Mouse (Mus musculus) erythroblast, adult 5-6 weeks (primary cell): ENCODE measurements around the gene Tnfaip8l2. TPM values are rescaled to one million over a fixed set of nuclear protein-coding genes. Genes with fewer than 3 reads are reported as not detected.
"Not testable (repeated sequence)": the region's sequence is repeated elsewhere in the genome, so short reads cannot be mapped to it uniquely, and the experiment has no call there.

Experiments used
- ATAC-seq: replicated peaks from 2 replicates; pipeline ENCODE4 v1.8.0; 2016; ENCODE audit warnings: moderate number of reproducible peaks, mild to moderate bottlenecking, moderate TSS enrichment, inconsistent platforms; ENCODE audit not compliant: poor library complexity, low FRiP score, severe bottlenecking
- total RNA-seq, 2 experiments: library from RNA; stranded (forward) in 1 of 2; stranded (reverse) in 1 of 2; fragments of 150-400 nt in 1 of 2; fragments of 200-764, 138-1000 nt in 1 of 2; gene quantifications; 2 replicates each; pipeline versions ENCODE4 v1.2.3 to v1.2.4; 2015 to 2017; ENCODE audit warnings: low replicate concordance in 2 of 2

Tnfaip8l2 gene
- total RNA-seq, 2 experiments from 2014 or later = 12.4 to 17.1 TPM

- ATAC-seq = no peak
Observed at GRCm38 (mm10) chr3:95161618-95162344, 19.6 kb upstream of the Tnfaip8l2 start.

DNA sequence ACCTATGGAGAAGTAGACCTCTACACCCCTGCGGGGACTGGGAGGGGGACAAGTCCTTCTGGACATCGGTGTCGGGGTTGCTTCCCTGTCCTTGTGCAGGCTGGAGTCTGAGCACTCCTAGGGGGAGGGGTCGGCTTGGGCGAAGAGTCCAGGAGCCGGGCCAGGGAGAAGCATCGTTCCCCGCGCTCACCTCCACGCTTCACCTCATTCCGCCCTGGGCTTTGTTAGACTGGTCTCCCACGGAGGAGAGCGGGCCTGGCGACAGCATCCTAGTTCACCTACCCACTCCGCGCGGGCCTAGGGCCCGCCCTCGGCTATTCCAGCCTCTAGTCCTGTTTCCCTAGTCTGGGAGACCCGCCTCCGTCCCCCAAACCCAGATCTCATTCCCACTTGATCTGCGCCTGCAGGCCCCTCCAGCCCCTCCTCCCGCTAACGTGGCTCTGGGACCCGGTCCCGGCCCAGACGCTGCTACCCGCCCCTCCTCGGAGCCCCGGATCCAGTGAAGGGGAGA, 18.9 kb upstream of the Tnfaip8l2 start:
- ATAC-seq = no peak

DNA sequence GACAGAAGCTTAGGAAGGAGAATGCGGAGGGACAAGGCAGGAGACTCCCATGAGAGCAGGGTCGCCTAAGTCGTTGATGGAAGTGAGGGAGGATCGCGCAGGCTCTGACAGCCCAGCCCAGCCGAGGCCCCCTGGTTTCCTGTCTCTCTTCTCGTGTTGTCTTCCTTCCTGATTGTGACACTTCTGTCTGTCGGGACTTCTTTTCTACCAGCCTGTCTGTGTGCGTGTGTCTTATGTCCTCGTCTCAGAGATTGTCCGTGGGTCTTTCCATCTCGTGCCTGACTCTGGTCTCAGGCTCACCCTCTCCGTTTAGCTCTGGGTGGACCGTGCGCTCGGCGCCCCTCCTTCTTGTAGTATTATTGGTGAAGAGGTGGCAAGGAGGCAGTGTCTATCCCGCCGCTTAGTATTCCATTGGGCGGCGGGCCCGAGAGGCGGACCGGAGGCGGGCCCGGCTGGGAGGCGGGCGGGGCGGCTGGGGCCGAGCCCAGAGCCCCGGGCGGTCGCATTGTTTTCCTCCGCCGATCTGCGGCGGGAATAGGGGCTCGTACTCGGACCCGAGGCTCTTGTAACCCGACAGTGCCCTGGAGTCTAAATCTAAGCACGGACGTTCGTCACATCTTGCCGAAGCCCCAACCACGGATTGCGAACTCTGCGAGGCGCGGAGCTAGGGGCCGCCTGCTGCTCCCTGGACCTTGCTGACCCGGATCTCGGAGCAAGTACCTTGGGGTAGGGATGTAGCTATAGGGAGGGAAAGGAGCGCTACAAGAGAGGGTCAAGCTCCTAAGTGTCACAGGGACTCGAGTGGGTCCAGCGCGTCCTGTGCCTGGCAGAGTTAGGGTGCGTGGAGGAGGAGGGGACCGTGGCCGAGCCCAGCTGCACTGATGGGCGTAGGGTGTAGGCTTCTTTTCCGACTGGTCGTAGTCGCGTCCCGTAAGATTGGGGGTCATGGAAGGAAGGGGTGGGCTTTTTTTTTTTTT, 18.1 kb upstream of the Tnfaip8l2 start, which contains the start of gene Sema6c:
Gene Sema6c, plus strand, starts transcription at position 471 of the 977 bp plus-strand sequence.
- ATAC-seq = peak; percentile 97

DNA sequence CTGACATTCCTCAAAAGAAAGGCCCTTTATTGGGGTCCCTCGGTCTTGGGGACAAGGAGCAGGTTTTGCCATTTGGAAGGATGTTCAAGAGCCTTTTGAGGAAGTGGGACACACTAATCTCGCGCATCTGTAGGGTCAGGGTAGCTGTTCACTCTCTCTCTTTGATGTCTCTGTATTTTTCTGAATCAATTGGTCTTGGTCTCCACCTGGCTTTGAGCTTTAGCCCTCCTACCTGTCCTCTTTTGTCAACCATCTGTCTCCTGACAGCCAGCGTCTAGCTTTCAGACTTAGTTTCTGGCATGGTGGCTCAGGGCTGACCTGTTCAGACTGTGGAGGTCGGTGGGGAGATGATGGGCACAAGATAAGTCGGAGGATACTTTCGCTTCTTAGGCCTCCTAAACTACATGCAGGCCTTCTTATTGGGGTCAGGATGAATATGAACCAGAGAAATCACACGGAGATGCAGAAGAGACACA, 17.4 kb upstream of the Tnfaip8l2 start:
- peak; percentile 17; the same call in 1 of the 2 replicates for ATAC-seq

GRCm38 (mm10) chr3:95153874-95154273, 11.7 kb upstream of the Tnfaip8l2 start:
- ATAC-seq = peak; percentile 83

- ATAC-seq = no peak
Observed at GRCm38 (mm10) chr3:95147924-95148323, 5.8 kb upstream of the Tnfaip8l2 start.

DNA sequence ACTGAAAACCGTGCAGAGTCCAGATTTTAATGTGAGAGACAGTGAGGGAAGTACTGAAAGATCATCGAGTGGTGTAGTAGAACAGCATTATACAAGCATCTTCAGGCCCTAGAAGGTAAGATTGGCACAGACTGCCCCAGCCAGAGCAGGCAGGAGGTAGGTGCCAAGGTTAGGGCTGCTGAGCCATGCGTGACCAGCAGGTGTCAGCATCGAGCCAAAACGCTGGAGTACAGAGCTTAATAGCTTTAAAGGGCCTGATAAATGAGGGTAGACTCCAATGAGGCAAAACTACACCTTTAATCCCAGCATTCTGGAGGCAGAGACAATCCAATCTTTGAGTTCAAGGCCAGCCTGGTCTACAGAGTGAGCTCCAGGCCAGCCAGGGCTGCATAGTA, 454 bp upstream of the Tnfaip8l2 start:
- ATAC-seq = peak; percentile 88

- ATAC-seq = no peak
Observed at GRCm38 (mm10) chr3:95141474-95141873, 686 bp downstream of the Tnfaip8l2 start.

- no peak for ATAC-seq
Observed at GRCm38 (mm10) chr3:95140795-95141194, 1.4 kb downstream of the Tnfaip8l2 start.

DNA sequence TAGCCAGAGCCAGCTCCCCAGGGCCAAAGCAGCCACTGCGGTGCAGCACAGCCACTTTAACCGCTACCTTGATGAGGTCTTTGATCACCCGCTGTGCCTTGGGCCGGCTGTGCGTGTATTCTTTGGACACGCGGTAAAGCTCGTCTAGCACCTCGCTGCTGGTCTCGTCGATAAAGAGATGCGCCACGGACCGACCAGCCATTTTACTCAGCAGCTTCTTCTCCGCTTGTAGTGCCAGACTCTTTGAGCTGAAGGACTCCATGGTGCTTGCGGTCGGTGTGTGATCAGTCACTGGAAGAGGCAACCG, 1.9 kb downstream of the Tnfaip8l2 start:
- ATAC-seq = no peak

DNA sequence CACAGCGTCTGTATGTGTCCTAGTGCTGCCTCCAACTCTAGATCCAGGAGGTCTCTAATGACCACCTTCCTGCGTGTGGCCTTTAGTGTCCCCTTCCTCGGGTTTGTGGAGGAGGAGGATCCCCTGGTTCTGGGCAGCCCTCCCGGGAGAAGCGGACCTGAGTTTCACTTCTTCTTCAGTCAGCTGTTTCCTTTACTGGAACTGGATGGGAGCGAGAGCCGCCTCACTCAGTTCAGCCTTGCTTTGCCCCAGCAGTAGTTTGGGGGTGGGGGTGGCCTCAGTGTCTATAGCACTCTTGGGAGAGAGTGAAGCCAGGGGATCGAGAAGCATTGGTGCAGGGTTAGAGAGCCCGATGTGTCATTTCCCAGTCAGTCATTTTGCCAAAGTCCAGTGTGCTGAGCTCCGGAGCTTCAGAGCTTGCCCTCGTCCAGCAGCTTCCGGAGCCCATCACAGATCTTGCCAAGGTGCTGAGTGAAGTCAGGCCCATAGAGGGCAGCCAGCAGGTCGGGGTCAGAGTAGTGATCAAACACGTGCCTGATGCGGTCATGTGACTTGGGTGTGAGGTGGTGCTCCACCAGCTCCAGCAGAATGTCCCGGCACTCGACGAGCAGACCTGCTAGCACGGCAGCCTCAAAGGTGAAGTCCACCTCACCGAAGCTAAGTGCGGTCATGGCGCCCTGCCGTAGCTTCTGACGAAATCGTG, 2.4 kb downstream of the Tnfaip8l2 start:
- ATAC-seq = no peak

- ATAC-seq = no peak
Observed at GRCm38 (mm10) chr3:95136336-95136735, 5.8 kb downstream of the Tnfaip8l2 start.

- no peak for ATAC-seq
Observed at GRCm38 (mm10) chr3:95135433-95136052, 6.6 kb downstream of the Tnfaip8l2 start.

DNA sequence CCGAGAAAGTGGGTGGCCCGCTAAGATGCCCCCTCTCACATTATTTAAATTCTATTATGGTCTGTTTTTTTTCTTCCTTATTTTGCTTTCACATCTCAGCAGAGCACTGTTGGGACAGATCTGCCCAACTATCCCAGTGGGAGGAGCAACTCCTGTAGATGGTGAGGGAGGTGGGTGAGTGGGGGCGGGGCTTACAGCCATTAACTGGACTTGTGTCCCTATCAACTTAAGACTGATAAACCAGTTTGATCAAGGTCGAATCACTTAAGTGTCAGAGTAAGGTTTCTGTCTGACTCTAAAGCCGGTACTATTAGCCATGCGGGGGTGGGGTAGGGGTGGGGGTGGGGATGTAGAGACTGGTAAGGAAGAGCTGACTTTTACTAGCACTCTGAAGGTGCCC, 7.1 kb downstream of the Tnfaip8l2 start:
- peak; percentile 52 for ATAC-seq

DNA sequence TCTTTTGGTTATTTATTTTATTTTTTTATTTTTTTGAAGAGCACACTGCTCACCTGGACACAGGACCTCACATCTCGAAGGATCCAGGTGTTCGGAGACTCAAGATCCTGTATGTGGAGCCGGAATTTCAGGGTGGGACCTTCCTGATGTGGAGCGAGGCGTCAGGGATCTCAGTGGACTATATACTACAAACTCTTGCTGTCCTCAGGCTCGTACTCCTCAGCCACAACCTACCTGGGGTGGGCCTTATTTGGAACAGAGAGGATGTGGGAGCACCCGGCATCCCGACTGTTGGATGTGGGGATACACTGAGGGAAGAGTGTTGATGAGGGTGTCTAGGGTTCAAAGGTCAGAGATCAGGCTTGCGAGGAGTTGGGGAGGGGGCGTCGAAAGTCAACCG, 8.0 kb downstream of the Tnfaip8l2 start:
- peak; percentile 56 for ATAC-seq

DNA sequence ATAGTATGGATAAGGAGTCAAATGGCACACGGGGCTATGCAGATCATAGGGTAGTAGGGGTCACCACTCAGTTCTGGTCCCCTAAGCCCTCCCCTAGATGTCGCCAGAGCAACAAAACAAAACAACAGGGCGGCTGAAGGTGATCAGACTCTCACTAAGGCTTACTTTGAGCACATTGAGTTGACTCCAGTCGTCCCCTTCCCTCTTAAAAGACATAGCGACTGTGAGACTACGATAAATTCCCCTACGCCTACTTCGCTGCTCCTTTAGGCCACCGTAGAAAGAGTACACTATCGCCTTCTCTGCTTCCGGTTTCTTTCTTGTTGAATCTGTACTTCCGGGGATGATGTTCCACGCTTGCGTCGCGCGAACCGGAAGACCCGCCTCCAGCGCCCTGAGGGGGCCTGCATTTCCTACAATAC, 8.5 kb downstream of the Tnfaip8l2 start, which contains the start of the genes Scnm1 and Lysmd1:
Gene Scnm1, minus strand, starts transcription at position 332 of the 422 bp plus-strand sequence.
Gene Lysmd1, plus strand, starts transcription at position 409 of the 422 bp plus-strand sequence.
- ATAC-seq = peak; percentile 93

DNA sequence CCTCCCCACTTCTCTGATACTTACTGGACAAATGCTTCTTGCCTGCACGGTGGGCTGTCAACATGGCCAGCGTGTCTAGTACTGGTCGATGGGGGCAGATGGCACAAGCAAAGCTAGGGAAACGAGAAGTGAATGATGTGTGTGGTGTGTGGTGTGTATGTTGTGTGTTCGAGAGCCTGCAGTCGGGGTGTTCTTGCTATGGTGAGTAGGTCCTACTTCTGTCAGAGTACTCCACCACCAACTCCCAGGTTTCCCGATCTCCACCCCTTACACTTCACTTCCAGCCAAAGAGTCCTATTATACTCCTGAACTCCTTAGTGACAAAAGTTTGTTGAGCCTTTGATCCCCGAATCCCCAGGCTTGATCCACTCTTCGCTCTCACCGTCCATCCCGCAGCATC, 9.0 kb downstream of the Tnfaip8l2 start:
- 0 out of 2 replicates have a peak, but pooled peaks have one; percentile 3 for ATAC-seq

GRCm38 (mm10) chr3:95132389-95132788, 9.8 kb downstream of the Tnfaip8l2 start:
- not testable (repeated sequence) for ATAC-seq

DNA sequence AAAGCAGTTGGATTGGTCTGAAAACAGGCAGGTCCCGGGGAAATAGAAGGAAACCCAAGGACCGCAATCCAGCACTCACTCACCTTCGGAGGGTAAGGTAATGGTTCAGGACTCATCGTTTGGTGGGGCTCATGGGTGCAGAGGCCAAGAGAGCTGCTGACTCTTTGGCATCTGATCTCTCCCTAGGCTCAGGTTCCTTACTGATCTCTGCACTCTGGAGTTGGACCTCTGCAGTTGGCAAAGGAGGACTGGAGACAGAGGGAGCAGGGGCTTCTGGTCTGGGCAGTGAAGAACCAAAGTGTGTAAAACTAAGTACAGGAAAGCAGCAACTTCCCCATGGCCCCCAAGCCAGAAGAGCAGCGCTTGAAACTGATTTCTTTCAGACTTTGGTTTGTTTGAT, 12.1 kb downstream of the Tnfaip8l2 start:
- ATAC-seq = no peak
